Comparison of ENCODE assay signal across 8 mouse cellular contexts in genomic region chr4:123228270-123228669, GRCm38 (mm10). TPM values are rescaled to one million over a fixed set of nuclear protein-coding genes. Genes with fewer than 3 reads are reported as not detected.
DNase-seq lines count a peak whose midpoint lies in the region; ATAC-seq lines count a peak whose summit lies in the region.
"Had no signal": no experiment of that assay in that cellular context is flagged by ENCODE, and none has a peak within 500 bp of the region (broad histone marks: within the 10 kb centered on the region; RNA-seq: fewer than 3 reads in every experiment).

No protein-coding gene starts in this region.

- H3K9me3 ChIP-seq in kidney, embryonic 15.5 days (replicated peaks), result no peaks in the 10 kb centered on the region
- no peaks in the 10 kb centered on the region for H3K9me3 ChIP-seq in hindbrain, embryonic 14.5 days (ENCODE audit: control insufficient read depth, low read length)

- peak overlapping the region; percentile 20; the same call in 1 of the 2 replicates for H3K27ac ChIP-seq in kidney, embryonic 15.5 days
- no peak overlapping the region for H3K27ac ChIP-seq in hindbrain, embryonic 14.5 days
- H3K27ac ChIP-seq: liver, embryonic 14.5 days had no signal

- no peak overlapping the region for H3K9ac ChIP-seq in kidney, embryonic 15.5 days
- H3K9ac ChIP-seq in hindbrain, embryonic 14.5 days, result no peak overlapping the region
- H3K9ac ChIP-seq: liver, embryonic 14.5 days had no signal

- no peak overlapping the region for H3K4me3 ChIP-seq in kidney, embryonic 15.5 days (replicated peaks)
- H3K4me3 ChIP-seq in hindbrain, embryonic 14.5 days (replicated peaks; ENCODE audit: low read length), result no peak overlapping the region

- H3K4me1 ChIP-seq in kidney, embryonic 15.5 days, result peaks cover 71% of the 10 kb centered on the region
- H3K4me1 ChIP-seq in hindbrain, embryonic 14.5 days (replicated peaks; ENCODE audit: control insufficient read depth, insufficient read depth, low read length), result no peaks in the 10 kb centered on the region

- peak; percentile 50 for DNase-seq in embryo, embryonic 9.5 days (ENCODE audit: extremely low spot score)
- DNase-seq in gastrocnemius, postnatal 14 days, result peak; percentile 75
- DNase-seq in mesoderm, embryonic 11.5 days (ENCODE audit: low read depth, low spot score), result peak; percentile 80
- DNase-seq in hindbrain, embryonic 14.5 days (ENCODE audit: low spot score), result no peak
- no peak for DNase-seq in adrenal gland, adult 2 months
- DNase-seq in layer of hippocampus, adult 9-11 months, result no peak

- H3K4me2 ChIP-seq in kidney, embryonic 15.5 days, result no peak overlapping the region
- H3K4me2 ChIP-seq in hindbrain, embryonic 14.5 days (replicated peaks), result no peak overlapping the region

- WGBS in kidney, embryonic 15.5 days, result 28% methylated on average over 2 of the region's 2 CpGs
- WGBS in hindbrain, embryonic 14.5 days, result 48% methylated on average over 2 of the region's 2 CpGs

- H3K36me3 ChIP-seq in kidney, embryonic 15.5 days, result no peaks in the 10 kb centered on the region
- H3K36me3 ChIP-seq in hindbrain, embryonic 14.5 days (replicated peaks; ENCODE audit: control insufficient read depth, insufficient read depth), result no peaks in the 10 kb centered on the region

- 0 out of 2 replicates have a peak, but pooled peaks cover 8% of the 10 kb centered on the region for H3K27me3 ChIP-seq in kidney, embryonic 15.5 days
- peaks cover 8% of the 10 kb centered on the region for H3K27me3 ChIP-seq in hindbrain, embryonic 14.5 days (ENCODE audit: control insufficient read depth, insufficient read depth, low read length)

- 0 out of 2 replicates have a peak, but pooled peaks have one; percentile 16 for ATAC-seq in kidney, embryonic 15.5 days (replicated peaks; ENCODE audit: low FRiP score)
- ATAC-seq in hindbrain, embryonic 14.5 days (ENCODE audit: low FRiP score), result no peak

- intact Hi-C loops in gastrocnemius, postnatal 14 days (cut with DNase I; ENCODE audit: low total_unique reads), result no loop called here

RNA-seq across cellular contexts. Expression of gene Heyl, which starts 5.1 kb away (rescaled TPM):
- 10 to 100 TPM; 11.8 to 18.1 TPM for total RNA-seq in gastrocnemius, postnatal 14 days (2021)
- polyA plus RNA-seq in kidney, embryonic 15.5 days (2015; fragmentation: Nextera tagmentation; extraction: Ambion mirVana), result 44.2 and 47.7 TPM in 2 replicates
- polyA plus RNA-seq in hindbrain, embryonic 14.5 days (2014; fragmentation: Nextera tagmentation; extraction: Ambion mirVana), result 6.8 and 8.2 TPM in 2 replicates
- 10 to 100 TPM in 1 of 2 experiments, 1 to 10 TPM in 1; 4.3 to 11.5 TPM for total RNA-seq in adrenal gland, adult 2 months (2021)
- polyA plus RNA-seq in adrenal gland, adult 2 months (2012; rRNA removed), result 4.5 and 5.9 TPM in 2 replicates

RNA-seq across cellular contexts. Expression of gene Nt5c1a, which starts 27.0 kb away (rescaled TPM):
- total RNA-seq in gastrocnemius, postnatal 14 days (2021), result 10 to 100 TPM in 1 of 2 experiments, 1 to 10 TPM in 1; 7.9 to 10.7 TPM
- polyA plus RNA-seq in kidney, embryonic 15.5 days (2015; fragmentation: Nextera tagmentation; extraction: Ambion mirVana), result 0.25 and 0.49 TPM in 2 replicates
- 0.17 TPM in 1 of 2 replicates, not detected in the other for polyA plus RNA-seq in hindbrain, embryonic 14.5 days (2014; fragmentation: Nextera tagmentation; extraction: Ambion mirVana)
- 10 to 100 TPM; 38.8 to 82.5 TPM for total RNA-seq in adrenal gland, adult 2 months (2021)
- polyA plus RNA-seq in adrenal gland, adult 2 months (2012; rRNA removed), result 21.3 and 23.3 TPM in 2 replicates
- polyA plus RNA-seq: liver, embryonic 14.5 days had no signal

RNA-seq across cellular contexts. Expression of gene Pabpc4, which starts 33.9 kb away (rescaled TPM):
- total RNA-seq in gastrocnemius, postnatal 14 days (2021), result 100 to 1,000 TPM; 286 to 288 TPM
- polyA plus RNA-seq in kidney, embryonic 15.5 days (2015; fragmentation: Nextera tagmentation; extraction: Ambion mirVana), result 45.3 and 47.4 TPM in 2 replicates
- polyA plus RNA-seq in hindbrain, embryonic 14.5 days (2014; fragmentation: Nextera tagmentation; extraction: Ambion mirVana), result 32.9 and 33.6 TPM in 2 replicates
- total RNA-seq in adrenal gland, adult 2 months (2021), result 100 to 1,000 TPM in 1 of 2 experiments, 10 to 100 TPM in 1; 98.9 to 110 TPM
- 270 and 277 TPM in 2 replicates for polyA plus RNA-seq in adrenal gland, adult 2 months (2012; rRNA removed)

RNA-seq across cellular contexts. Expression of gene Hpcal4, which starts 45.2 kb away (rescaled TPM):
- under 1 TPM; 0.06 to 0.07 TPM for total RNA-seq in gastrocnemius, postnatal 14 days (2021)
- polyA plus RNA-seq in kidney, embryonic 15.5 days (2015; fragmentation: Nextera tagmentation; extraction: Ambion mirVana), result 1.3 TPM in 2 replicates
- polyA plus RNA-seq in hindbrain, embryonic 14.5 days (2014; fragmentation: Nextera tagmentation; extraction: Ambion mirVana), result 34.0 and 52.6 TPM in 2 replicates
- total RNA-seq in adrenal gland, adult 2 months (2021), result 1 to 10 TPM; 3.1 to 5.4 TPM
- polyA plus RNA-seq in adrenal gland, adult 2 months (2012; rRNA removed), result 3.1 and 4.9 TPM in 2 replicates
- polyA plus RNA-seq: liver, embryonic 14.5 days had no signal

Comparison
In these comparisons a context has a peak if more than half of its experiments do, and no peak if none do; other contexts are left out.
1. DNase-seq: peak in embryo, embryonic 9.5 days (single experiment), gastrocnemius, postnatal 14 days (single experiment) and mesoderm, embryonic 11.5 days (single experiment); none in hindbrain, embryonic 14.5 days (single experiment), adrenal gland, adult 2 months (single experiment) and layer of hippocampus, adult 9-11 months (single experiment).
2. RNA of gene Nt5c1a, which starts 27.0 kb away (polyA plus RNA-seq): 21.3 to 23.3 TPM in adrenal gland, adult 2 months; 0.25 to 0.49 TPM in kidney, embryonic 15.5 days and 0.17 TPM in hindbrain, embryonic 14.5 days; every median in the first group is over 10 times any median in the second.